Mouse (Mus musculus) megakaryocyte-erythroid progenitor cell, adult 5-6 weeks (primary cell): Measurements from ENCODE around the gene Med16. TPM values are rescaled to one million over a fixed set of nuclear protein-coding genes. Genes with fewer than 3 reads are reported as not detected.
A peak's percentile ranks its signal among the peaks of the same experiment; 100 is the strongest.
"Not testable (repeated sequence)": the region's sequence is repeated elsewhere in the genome, so short reads cannot be mapped to it uniquely, and the experiment has no call there.

Experiments used
- ATAC-seq: replicated peaks from 2 replicates; pipeline ENCODE4 v1.8.0; 2016; ENCODE audit warnings: mild to moderate bottlenecking, inconsistent platforms; ENCODE audit not compliant: severe bottlenecking, poor library complexity, low FRiP score, low TSS enrichment
- total RNA-seq, 2 experiments: library from RNA; stranded (forward) in 1 of 2; stranded (reverse) in 1 of 2; fragments of 200-1000, 215-1000 nt in 1 of 2; fragments of >200 nt in 1 of 2; fragmentation: Nextera tagmentation in 1 of 2; gene quantifications; 2 replicates each; pipeline ENCODE4 v1.2.3; 2014 to 2017

Med16 gene
- total RNA-seq, 2 experiments from 2014 or later, result 9.8 to 21.7 TPM

- ATAC-seq, result no peak
These were observed 12.4 kb downstream of the Med16 start for GRCm38 (mm10) chr10:79896306-79896705.

- ATAC-seq, result peak; percentile 72
These were observed 16.1 kb downstream of the Med16 start for GRCm38 (mm10) chr10:79892451-79893118.

GRCm38 (mm10) chr10:79890670-79891069 is 18.1 kb downstream of the Med16 start, which contains the start of gene Cfd:
Cfd (plus strand) TSS chr10:79890853.
- no peak for ATAC-seq

GRCm38 (mm10) chr10:79889386-79889785 is 19.3 kb downstream of the Med16 start:
- no peak for ATAC-seq

GRCm38 (mm10) chr10:79886611-79887010 is 22.1 kb downstream of the Med16 start:
- no peak for ATAC-seq

- ATAC-seq, result no peak
These were observed 22.7 kb downstream of the Med16 start, which contains the start of gene Elane for GRCm38 (mm10) chr10:79886054-79886453. Elane (plus strand) TSS chr10:79886247.

GRCm38 (mm10) chr10:79884938-79885337 is 23.8 kb downstream of the Med16 start:
- ATAC-seq, result not testable (repeated sequence)

GRCm38 (mm10) chr10:79884446-79884845 is 24.3 kb downstream of the Med16 start:
- 0 out of 2 replicates have a peak, but pooled peaks have one; percentile 8 for ATAC-seq

GRCm38 (mm10) chr10:79883297-79884084 is 25.2 kb downstream of the Med16 start:
- peak; percentile 51 for ATAC-seq

GRCm38 (mm10) chr10:79881981-79882380 is 26.7 kb downstream of the Med16 start:
- peak; percentile 60 for ATAC-seq

- ATAC-seq, result no peak
These were observed 28.0 kb downstream of the Med16 start for GRCm38 (mm10) chr10:79880721-79881120.

GRCm38 (mm10) chr10:79879527-79879926 is 29.2 kb downstream of the Med16 start:
- ATAC-seq, result no peak

GRCm38 (mm10) chr10:79877757-79878156 is 31.0 kb downstream of the Med16 start:
- ATAC-seq, result no peak

GRCm38 (mm10) chr10:79877174-79877573 is 31.5 kb downstream of the Med16 start:
- ATAC-seq, result no peak

- 0 out of 2 replicates have a peak, but pooled peaks have one; percentile 17 for ATAC-seq
These were observed 34.3 kb downstream of the Med16 start, which contains the start of the genes Prtn3 and Plppr3 for GRCm38 (mm10) chr10:79874290-79874862. Prtn3 (plus strand) TSS chr10:79874476. Plppr3 (minus strand) TSS chr10:79874634.

- ATAC-seq, result no peak
These were observed 34.9 kb downstream of the Med16 start for GRCm38 (mm10) chr10:79873715-79874289.

GRCm38 (mm10) chr10:79873313-79873712 is 35.4 kb downstream of the Med16 start:
- no peak for ATAC-seq

- no peak for ATAC-seq
These were observed 35.9 kb downstream of the Med16 start for GRCm38 (mm10) chr10:79872862-79873261.

GRCm38 (mm10) chr10:79871845-79872244 is 36.9 kb downstream of the Med16 start:
- no peak for ATAC-seq

- 0 out of 2 replicates have a peak, but pooled peaks have one; percentile 5 for ATAC-seq
These were observed 42.1 kb downstream of the Med16 start for GRCm38 (mm10) chr10:79866601-79867000.
